Mouse (Mus musculus): ENCODE results near the gene Hist1h1b.

Hist1h1b gene

GRCm38 (mm10) chr13:21745006-21745405 is 35.4 kb downstream of the Hist1h1b start:
- in situ Hi-C loops (cut with MboI; ENCODE audit: unreplicated experiment in 2 of 2), result loop anchor here (25.0 kb wide), 5 partner anchors 808 to 1658 kb away; partner anchors contain the start of gene Elmo1 (in 2 of the 2)

- in situ Hi-C loops (cut with MboI; ENCODE audit: unreplicated experiment in 2 of 2), result loop anchor here (5.0 to 25.0 kb wide), 10 partner anchors 50 to 1648 kb away; partner anchors contain the start of genes Elmo1 (in 2 of the 2), Hist1h1b (in 1 of the 2), Hist1h2an (in 1 of the 2) and Hist1h2bp (in 1 of the 2)
Measured at GRCm38 (mm10) chr13:21734906-21735767, 45.3 kb downstream of the Hist1h1b start, which contains the start of gene Hist1h4j. Gene Hist1h4j (plus strand): TSS chr13:21735064.

GRCm38 (mm10) chr13:21734010-21734905 is 46.2 kb downstream of the Hist1h1b start:
- in situ Hi-C loops (cut with MboI; ENCODE audit: unreplicated experiment in 2 of 2), result loop anchor here (5.0 to 25.0 kb wide), 10 partner anchors 51 to 1647 kb away; partner anchors contain the start of genes Elmo1 (in 2 of the 2), Hist1h1b (in 1 of the 2), Hist1h2an (in 1 of the 2) and Hist1h2bp (in 1 of the 2)

GRCm38 (mm10) chr13:21733466-21733865 is 47.0 kb downstream of the Hist1h1b start:
- in situ Hi-C loops (cut with MboI; ENCODE audit: unreplicated experiment in 2 of 2), result loop anchor here (5.0 to 25.0 kb wide), 10 partner anchors 51 to 1646 kb away; partner anchors contain the start of genes Elmo1 (in 2 of the 2), Hist1h1b (in 1 of the 2), Hist1h2an (in 1 of the 2) and Hist1h2bp (in 1 of the 2)
